Comparison of ENCODE assay signal across 14 mouse cellular contexts in the genomic region with DNA sequence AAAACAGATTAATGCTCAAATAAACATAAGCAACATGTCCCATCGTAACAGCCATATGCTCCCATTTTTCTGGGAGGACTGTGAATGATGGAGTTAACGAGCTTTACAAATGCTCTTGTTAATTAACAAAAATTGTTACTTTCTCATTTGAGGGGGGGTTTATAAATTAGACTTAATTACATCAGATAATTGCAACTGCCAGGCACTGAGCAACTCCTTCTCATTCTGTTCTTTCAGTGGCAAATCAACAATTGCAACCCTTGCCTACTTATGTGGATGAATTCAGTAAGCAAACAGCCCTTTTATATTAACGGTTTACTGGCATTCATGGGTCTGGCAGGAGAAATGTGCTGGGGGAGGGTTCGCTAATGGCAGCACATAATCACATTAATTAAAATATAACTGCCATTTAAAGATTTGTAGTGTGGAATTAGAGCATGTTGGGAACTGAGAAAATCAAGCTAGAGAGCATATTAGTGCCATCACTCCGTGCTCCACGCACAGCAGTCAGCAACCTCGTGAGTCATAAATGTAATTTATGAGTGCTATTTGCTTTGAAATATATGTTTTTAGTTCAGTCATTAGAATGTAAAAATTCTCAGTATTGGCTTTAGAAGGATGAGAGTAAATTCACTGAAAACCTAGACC.
A peak's percentile ranks its signal among the peaks of the same experiment; 100 is the strongest.
DNase-seq lines count a peak whose midpoint lies in the region; ATAC-seq and TF ChIP-seq lines count a peak whose summit lies in the region.
"Had no signal": no experiment of that assay in that cellular context is flagged by ENCODE, and none has a peak within 500 bp of the region (broad histone marks: within the 10 kb centered on the region; RNA-seq: fewer than 3 reads in every experiment).

No protein-coding gene starts in this region.

- H3K4me1 ChIP-seq in hindbrain, embryonic 13.5 days (replicated peaks) = peaks cover 8% of the 10 kb centered on the region; the same call in 1 of the 2 replicates
- no peaks in the 10 kb centered on the region for H3K4me1 ChIP-seq in midbrain, postnatal 0 days (ENCODE audit: insufficient read depth, low read length)
- H3K4me1 ChIP-seq in stomach, postnatal 0 days (replicated peaks; ENCODE audit: control insufficient read depth, insufficient read depth) = no peaks in the 10 kb centered on the region
- H3K4me1 ChIP-seq: heart, embryonic 12.5 days; lung, embryonic 15.5 days had no signal

- peak; percentile 83 for ATAC-seq in hindbrain, embryonic 13.5 days (ENCODE audit: low FRiP score)
- ATAC-seq in midbrain, postnatal 0 days (ENCODE audit: low FRiP score) = no peak
- ATAC-seq in inflammation-experienced regulatory T-cells, adult 6 months = no peak
- ATAC-seq in stomach, postnatal 0 days (ENCODE audit: low FRiP score, low TSS enrichment) = no peak
- ATAC-seq: activated CD4-positive, CD25-positive, alpha-beta regulatory T cell, adult 4 months had no signal

- H3K9ac ChIP-seq in hindbrain, embryonic 13.5 days = no peak overlapping the region
- H3K9ac ChIP-seq in midbrain, postnatal 0 days (replicated peaks; ENCODE audit: low read length, poor library complexity, severe bottlenecking) = no peak overlapping the region
- no peak overlapping the region for H3K9ac ChIP-seq in stomach, postnatal 0 days (ENCODE audit: low read length)
- H3K9ac ChIP-seq: heart, embryonic 12.5 days; lung, embryonic 15.5 days had no signal

- H3K9me3 ChIP-seq in hindbrain, embryonic 13.5 days = no peaks in the 10 kb centered on the region
- no peaks in the 10 kb centered on the region for H3K9me3 ChIP-seq in midbrain, postnatal 0 days (ENCODE audit: low read length)
- H3K9me3 ChIP-seq in stomach, postnatal 0 days (ENCODE audit: control insufficient read depth, low read length) = no peaks in the 10 kb centered on the region
- H3K9me3 ChIP-seq: heart, embryonic 12.5 days; lung, embryonic 15.5 days had no signal

- 45% methylated on average over 7 of the region's 7 CpGs for WGBS in hindbrain, embryonic 13.5 days
- 54% methylated on average over 7 of the region's 7 CpGs for WGBS in midbrain, postnatal 0 days
- WGBS in stomach, postnatal 0 days = 71% methylated on average over 7 of the region's 7 CpGs

- no peak for TF ChIP-seq EP300 in stomach, postnatal 0 days (optimal IDR thresholded peaks at IDR 0.05)

- DNase-seq in Muller cell, postnatal 12 days (ENCODE audit: inconsistent ontology term) = peak; percentile 75
- DNase-seq in brain, adult 2 months (ENCODE audit: low read depth, low spot score) = peak; percentile 16
- peak; percentile 19 for DNase-seq in midbrain, postnatal 0 days (ENCODE audit: low spot score)
- DNase-seq in heart, adult 9 months (ENCODE audit: low spot score in 2 of 2) = no peak
- no peak for DNase-seq in stomach, postnatal 0 days (ENCODE audit: low spot score)
- DNase-seq: cerebellum, adult 2 months; right cerebral cortex, postnatal 25 days; thymus, adult 2 months had no signal

- no peaks in the 10 kb centered on the region for H3K27me3 ChIP-seq in hindbrain, embryonic 13.5 days
- H3K27me3 ChIP-seq in midbrain, postnatal 0 days (ENCODE audit: insufficient read depth, low read length) = no peaks in the 10 kb centered on the region
- no peaks in the 10 kb centered on the region for H3K27me3 ChIP-seq in stomach, postnatal 0 days (ENCODE audit: control insufficient read depth, insufficient read depth, low read length)
- H3K27me3 ChIP-seq: heart, embryonic 12.5 days; lung, embryonic 15.5 days had no signal

- H3K4me2 ChIP-seq in hindbrain, embryonic 13.5 days = no peak overlapping the region
- H3K4me2 ChIP-seq in midbrain, postnatal 0 days (ENCODE audit: low read depth, low read length, poor library complexity, severe bottlenecking) = no peak overlapping the region
- no peak overlapping the region for H3K4me2 ChIP-seq in stomach, postnatal 0 days (replicated peaks; ENCODE audit: low read depth)
- H3K4me2 ChIP-seq: heart, embryonic 12.5 days; lung, embryonic 15.5 days had no signal

- no peaks in the 10 kb centered on the region for H3K36me3 ChIP-seq in hindbrain, embryonic 13.5 days
- H3K36me3 ChIP-seq in midbrain, postnatal 0 days (ENCODE audit: insufficient read depth, low read length) = no peaks in the 10 kb centered on the region
- no peaks in the 10 kb centered on the region for H3K36me3 ChIP-seq in stomach, postnatal 0 days (ENCODE audit: control insufficient read depth, insufficient read depth, low read length)
- H3K36me3 ChIP-seq: heart, embryonic 12.5 days; lung, embryonic 15.5 days had no signal

- no peak overlapping the region for H3K4me3 ChIP-seq in hindbrain, embryonic 13.5 days
- H3K4me3 ChIP-seq in midbrain, postnatal 0 days (ENCODE audit: low read depth, low read length) = no peak overlapping the region
- no peak overlapping the region for H3K4me3 ChIP-seq in stomach, postnatal 0 days (ENCODE audit: low read depth, low read length)
- H3K4me3 ChIP-seq: erythroblast, embryonic 14.5 days; heart, embryonic 12.5 days; lung, embryonic 15.5 days had no signal

- no peak overlapping the region for H3K27ac ChIP-seq in hindbrain, embryonic 13.5 days
- no peak overlapping the region for H3K27ac ChIP-seq in midbrain, postnatal 0 days (ENCODE audit: low read depth, low read length)
- H3K27ac ChIP-seq in stomach, postnatal 0 days (replicated peaks) = no peak overlapping the region
- H3K27ac ChIP-seq: lung, embryonic 15.5 days had no signal

- TF ChIP-seq CTCF in midbrain, postnatal 0 days (IDR thresholded peaks at IDR 0.05) = no peak
- TF ChIP-seq CTCF in stomach, postnatal 0 days (IDR thresholded peaks at IDR 0.05; ENCODE audit: low read depth) = no peak

Comparison
In these comparisons a context has a peak if more than half of its experiments do, and no peak if none do; other contexts are left out.
1. DNase-seq: peak in Muller cell, postnatal 12 days (single experiment), brain, adult 2 months (single experiment) and midbrain, postnatal 0 days (single experiment); none in heart, adult 9 months (0 of 2) and stomach, postnatal 0 days (single experiment).